Mouse (Mus musculus): ENCODE data around the gene Ikzf2.

GRCm38 (mm10) chr1:69655368-69655767 is 31.7 kb downstream of the Ikzf2 start:
- TF ChIP-seq CTCF (IDR thresholded peaks at IDR 0.05; ENCODE audit: extremely low read depth, insufficient read depth, low read length) (no peak), POLR2A (IDR thresholded peaks at IDR 0.05; ENCODE audit: extremely low read depth, insufficient read depth, low read length) (no peak)
